Mouse (Mus musculus): ENCODE data around the gene Ripk3.

GRCm38 (mm10) chr14:55735334-55735733 is 53.3 kb downstream of the Ripk3 start:
- TF ChIP-seq POLR2A (IDR thresholded peaks at IDR 0.05; ENCODE audit: insufficient read length, low read depth) (no peak), TCF12 (IDR thresholded peaks at IDR 0.05; ENCODE audit: insufficient read depth, poor library complexity, severe bottlenecking) (no peak), REST (IDR thresholded peaks at IDR 0.05; ENCODE audit: insufficient read depth, insufficient read length) (no peak), SRF (IDR thresholded peaks at IDR 0.05; ENCODE audit: control insufficient read depth, insufficient read length, low read depth) (no peak), MYOD1 (IDR thresholded peaks at IDR 0.05; ENCODE audit: control insufficient read depth in 1 of 3, insufficient read length in 2 of 3, low read depth in 2 of 3) (no peak), CEBPB (IDR thresholded peaks at IDR 0.05; ENCODE audit: insufficient read depth, poor library complexity, severe bottlenecking) (no peak), USF1 (IDR thresholded peaks at IDR 0.05; ENCODE audit: low read depth) (no peak)

All from myocyte (in vitro differentiated cells).